Mouse (Mus musculus): Measurements from ENCODE around the gene Kmt2c. TPM values are rescaled to one million over a fixed set of nuclear protein-coding genes. Genes with fewer than 3 reads are reported as not detected.
"Not testable (repeated sequence)": the region's sequence is repeated elsewhere in the genome, so short reads cannot be mapped to it uniquely, and the experiment has no call there.

The Kmt2c gene
- polyA plus RNA-seq, 1 experiment from 2014 or later: 7.2 TPM

GRCm38 (mm10) chr5:25261452-25261851 is 237.1 kb downstream of the Kmt2c start:
- no peaks in the 10 kb centered on the region for H3K27me3 ChIP-seq (replicated peaks)
- no peak overlapping the region for H3K9ac ChIP-seq
- H3K27ac ChIP-seq (replicated peaks): no peak overlapping the region
- H3K4me3 ChIP-seq: no peak overlapping the region
- WGBS: 73% methylated on average over 6 of the region's 6 CpGs
- peaks cover 94% of the 10 kb centered on the region for H3K36me3 ChIP-seq
- H3K4me1 ChIP-seq: peaks cover 7% of the 10 kb centered on the region; the same call in 1 of the 2 replicates
- no peak for ATAC-seq (ENCODE audit: extremely low read depth, insufficient number of reproducible peaks, low FRiP score, low TSS enrichment)
- no peaks in the 10 kb centered on the region for H3K9me3 ChIP-seq
- H3K4me2 ChIP-seq: no peak overlapping the region

DNA sequence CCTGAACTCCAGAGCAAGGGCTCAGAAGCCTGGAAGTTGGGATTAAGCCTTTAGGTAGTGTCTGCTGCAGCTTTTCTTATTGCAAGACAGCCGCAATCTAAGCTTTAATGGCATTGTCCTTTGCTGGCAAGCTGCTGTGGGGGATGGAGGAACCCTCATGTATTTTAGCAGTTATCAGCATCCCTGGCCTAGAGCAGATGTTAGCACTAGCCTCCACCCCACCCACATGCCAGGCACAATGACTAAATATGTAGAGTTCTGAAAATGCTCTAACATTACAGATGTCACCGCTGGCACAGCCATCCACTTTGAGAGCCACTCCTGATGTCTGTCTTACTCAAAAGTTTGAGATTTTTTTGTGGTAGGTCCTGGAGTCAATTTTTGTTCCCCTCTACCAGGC is 241.9 kb downstream of the Kmt2c start:
- Histone ChIP-seq H3K4me3 (no peak overlapping the region), H3K27ac (replicated peaks) (no peak overlapping the region), H3K36me3 (peaks cover 91% of the 10 kb centered on the region)

GRCm38 (mm10) chr5:25254491-25254890 is 244.1 kb downstream of the Kmt2c start:
- H3K9me3 ChIP-seq: no peaks in the 10 kb centered on the region
- WGBS: 84% methylated on average over 4 of the region's 4 CpGs
- H3K4me1 ChIP-seq: peaks cover 10% of the 10 kb centered on the region; the same call in 1 of the 2 replicates
- H3K4me2 ChIP-seq: no peak overlapping the region
- no peak for ATAC-seq (ENCODE audit: extremely low read depth, insufficient number of reproducible peaks, low FRiP score, low TSS enrichment)
- no peak overlapping the region for H3K27ac ChIP-seq (replicated peaks)
- H3K4me3 ChIP-seq: no peak overlapping the region
- H3K9ac ChIP-seq: no peak overlapping the region
- H3K27me3 ChIP-seq (replicated peaks): no peaks in the 10 kb centered on the region
- peaks cover 93% of the 10 kb centered on the region for H3K36me3 ChIP-seq

More for the DNA sequence above, 241.9 kb downstream of the Kmt2c start:
- Histone ChIP-seq H3K27me3 (replicated peaks) (no peaks in the 10 kb centered on the region), H3K9me3 (no peaks in the 10 kb centered on the region), H3K4me1 (peaks cover 10% of the 10 kb centered on the region; the same call in 1 of the 2 replicates), H3K9ac (no peak overlapping the region), H3K4me2 (no peak overlapping the region)
- 69% methylated on average over 2 of the region's 2 CpGs for WGBS
- no peak for ATAC-seq (ENCODE audit: extremely low read depth, insufficient number of reproducible peaks, low FRiP score, low TSS enrichment)

GRCm38 (mm10) chr5:25252825-25253544 is 245.6 kb downstream of the Kmt2c start:
- no peak for ATAC-seq (ENCODE audit: extremely low read depth, insufficient number of reproducible peaks, low FRiP score, low TSS enrichment)
- Histone ChIP-seq H3K4me3 (no peak overlapping the region), H3K36me3 (peaks cover 89% of the 10 kb centered on the region), H3K27me3 (replicated peaks) (no peaks in the 10 kb centered on the region), H3K27ac (replicated peaks) (no peak overlapping the region), H3K9ac (no peak overlapping the region), H3K4me2 (no peak overlapping the region), H3K4me1 (peaks cover 10% of the 10 kb centered on the region; the same call in 1 of the 2 replicates), H3K9me3 (no peaks in the 10 kb centered on the region)
- WGBS: 87% methylated on average over 8 of the region's 8 CpGs

DNA sequence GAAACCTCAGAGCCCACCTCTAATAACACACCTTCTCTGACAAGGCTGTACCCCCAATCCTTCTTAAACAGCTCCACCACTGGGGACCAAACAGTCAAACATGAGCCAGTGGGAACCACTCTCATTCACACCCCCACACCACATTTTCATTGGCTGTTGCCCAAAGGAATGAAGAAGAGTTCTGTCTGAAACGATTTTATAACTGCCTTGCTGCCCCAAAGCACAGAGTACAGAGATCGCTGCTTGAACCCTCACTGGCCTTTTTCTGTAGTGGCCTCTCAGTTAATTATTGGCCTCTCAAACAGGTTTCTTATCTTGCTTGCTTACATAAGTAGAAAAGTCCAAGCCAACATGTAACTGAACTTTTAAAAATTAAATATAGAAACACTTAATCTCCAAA is 246.2 kb downstream of the Kmt2c start:
- ATAC-seq (ENCODE audit: extremely low read depth, insufficient number of reproducible peaks, low FRiP score, low TSS enrichment): no peak
- no peaks in the 10 kb centered on the region for H3K9me3 ChIP-seq
- no peak overlapping the region for H3K4me2 ChIP-seq
- peaks cover 11% of the 10 kb centered on the region; the same call in 1 of the 2 replicates for H3K4me1 ChIP-seq
- no peaks in the 10 kb centered on the region for H3K27me3 ChIP-seq (replicated peaks)
- H3K9ac ChIP-seq: no peak overlapping the region
- 76% methylated on average over 2 of the region's 2 CpGs for WGBS
- H3K36me3 ChIP-seq: peaks cover 84% of the 10 kb centered on the region
- no peak overlapping the region for H3K27ac ChIP-seq (replicated peaks)
- H3K4me3 ChIP-seq: no peak overlapping the region

DNA sequence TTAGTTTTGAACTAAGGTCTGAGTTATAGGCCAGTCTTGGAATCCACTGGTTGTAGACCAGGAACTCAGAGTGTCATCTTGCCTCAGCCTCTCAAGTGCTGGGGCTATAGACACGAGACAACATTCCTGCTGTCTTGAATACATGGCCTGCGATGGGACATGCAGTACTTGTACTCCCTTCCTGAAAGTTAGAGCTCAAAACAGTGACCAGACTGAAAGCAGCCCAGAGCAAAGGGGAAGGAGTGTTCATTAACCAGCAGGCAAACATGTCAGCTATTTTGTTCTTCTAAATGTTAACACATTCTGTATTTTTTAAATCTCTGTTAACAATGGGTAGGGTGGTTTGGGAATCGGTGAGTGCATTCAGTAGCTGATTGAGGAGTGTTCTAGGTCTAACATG is 251.5 kb downstream of the Kmt2c start:
- no peak overlapping the region for H3K4me2 ChIP-seq
- H3K9me3 ChIP-seq: no peaks in the 10 kb centered on the region
- no peak overlapping the region for H3K9ac ChIP-seq
- H3K4me1 ChIP-seq: peaks cover 6% of the 10 kb centered on the region; the same call in 1 of the 2 replicates
- no peak for ATAC-seq (ENCODE audit: extremely low read depth, insufficient number of reproducible peaks, low FRiP score, low TSS enrichment)
- peaks cover 49% of the 10 kb centered on the region for H3K36me3 ChIP-seq
- WGBS: 72% methylated on average over 3 of the region's 3 CpGs
- no peak overlapping the region for H3K27ac ChIP-seq (replicated peaks)
- H3K27me3 ChIP-seq (replicated peaks): no peaks in the 10 kb centered on the region
- H3K4me3 ChIP-seq: no peak overlapping the region

DNA sequence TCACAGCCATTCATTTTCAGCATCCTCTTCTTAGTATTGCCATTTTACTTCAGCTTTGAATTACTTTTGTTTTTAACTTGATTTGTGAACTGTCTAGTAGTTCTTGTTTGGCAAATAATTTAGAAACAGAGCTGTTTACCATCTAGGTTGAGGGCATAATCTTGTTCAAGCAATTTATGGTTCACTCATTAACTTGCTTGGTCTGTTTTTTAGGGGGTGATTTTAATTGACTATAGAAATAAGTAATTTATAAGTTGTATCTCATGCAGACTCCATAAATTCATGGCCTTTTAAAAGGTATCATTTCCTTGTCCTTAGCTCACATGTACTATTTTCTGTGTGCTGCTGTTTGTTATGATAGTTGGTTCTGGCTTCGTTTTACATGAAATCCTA is 252.1 kb downstream of the Kmt2c start:
- ATAC-seq (ENCODE audit: extremely low read depth, insufficient number of reproducible peaks, low FRiP score, low TSS enrichment): no peak
- Histone ChIP-seq H3K9me3 (no peaks in the 10 kb centered on the region), H3K9ac (no peak overlapping the region), H3K27ac (replicated peaks) (no peak overlapping the region), H3K4me2 (no peak overlapping the region), H3K4me3 (no peak overlapping the region), H3K4me1 (peaks cover 6% of the 10 kb centered on the region; the same call in 1 of the 2 replicates), H3K36me3 (peaks cover 46% of the 10 kb centered on the region), H3K27me3 (replicated peaks) (no peaks in the 10 kb centered on the region)
- WGBS: 64% methylated on average over 1 of the region's 1 CpGs

DNA sequence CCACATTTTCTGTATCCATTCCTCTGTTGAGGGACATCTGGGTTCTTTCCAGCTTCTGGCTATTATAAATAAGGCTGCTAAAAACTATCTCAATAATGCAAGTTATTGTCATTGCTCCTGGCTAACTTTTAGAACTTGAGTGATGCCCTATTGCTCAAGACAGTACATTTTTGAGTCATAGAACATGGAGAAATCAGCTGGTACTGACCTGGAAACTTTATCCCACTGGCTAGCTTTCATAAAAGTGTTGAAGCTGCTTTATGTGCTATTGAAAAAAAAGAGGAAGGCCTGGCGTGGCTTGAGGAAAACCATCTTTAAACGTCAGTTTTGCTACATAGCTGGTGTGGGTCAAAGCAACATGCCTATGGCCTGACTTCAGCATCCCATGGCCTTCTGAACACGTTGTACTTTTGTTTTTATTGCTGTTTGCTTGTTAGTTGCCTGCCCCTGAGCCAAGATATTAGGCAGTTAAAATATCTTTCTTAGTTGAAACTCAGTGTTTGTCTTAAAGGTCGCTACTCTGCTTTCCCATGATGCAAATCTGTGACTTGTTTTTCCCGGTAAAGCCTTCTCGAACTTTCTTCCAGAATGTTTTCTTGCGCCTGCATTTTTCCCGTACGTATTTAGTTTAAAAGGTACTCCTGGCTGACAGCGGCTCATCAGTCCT is 252.6 kb downstream of the Kmt2c start:
- no peak for ATAC-seq (ENCODE audit: extremely low read depth, insufficient number of reproducible peaks, low FRiP score, low TSS enrichment)
- WGBS: 80% methylated on average over 10 of the region's 10 CpGs
- H3K27me3 ChIP-seq (replicated peaks): no peaks in the 10 kb centered on the region

DNA sequence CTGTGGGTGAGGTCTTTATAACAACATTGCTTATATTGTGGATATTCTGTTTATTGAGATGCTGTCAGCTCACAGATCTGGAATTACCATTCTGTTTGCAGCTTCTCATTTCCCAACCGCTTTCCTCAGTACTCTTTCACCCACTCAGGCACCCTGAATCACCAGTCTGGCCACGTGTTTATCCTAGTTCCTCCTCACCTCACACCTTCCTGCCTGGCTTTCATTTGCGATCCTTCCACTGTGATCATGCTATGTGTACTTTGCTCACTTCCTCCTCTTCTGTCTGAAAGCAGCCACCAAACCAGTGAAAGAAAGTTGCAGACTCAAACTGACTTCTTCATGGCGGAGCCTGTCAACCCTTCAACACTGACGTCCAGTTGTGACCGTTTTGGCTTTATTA is 255.5 kb downstream of the Kmt2c start:
- Histone ChIP-seq H3K9me3 (no peaks in the 10 kb centered on the region), H3K36me3 (peaks cover 23% of the 10 kb centered on the region), H3K4me2 (no peak overlapping the region), H3K4me1 (peaks cover 6% of the 10 kb centered on the region; the same call in 1 of the 2 replicates), H3K27me3 (replicated peaks) (no peaks in the 10 kb centered on the region), H3K27ac (replicated peaks) (no peak overlapping the region), H3K4me3 (no peak overlapping the region), H3K9ac (no peak overlapping the region)
- 85% methylated on average over 6 of the region's 6 CpGs for WGBS
- ATAC-seq (ENCODE audit: extremely low read depth, insufficient number of reproducible peaks, low FRiP score, low TSS enrichment): no peak

More for the DNA sequence above, 252.6 kb downstream of the Kmt2c start:
- Histone ChIP-seq H3K4me3 (no peak overlapping the region), H3K9me3 (no peaks in the 10 kb centered on the region), H3K36me3 (peaks cover 41% of the 10 kb centered on the region), H3K4me2 (no peak overlapping the region), H3K4me1 (peaks cover 6% of the 10 kb centered on the region; the same call in 1 of the 2 replicates), H3K27ac (replicated peaks) (no peak overlapping the region), H3K9ac (no peak overlapping the region)

- not testable (repeated sequence) for H3K9me3 ChIP-seq; H3K9ac ChIP-seq; H3K4me3 ChIP-seq; H3K36me3 ChIP-seq; H3K4me2 ChIP-seq; H3K27me3 ChIP-seq (replicated peaks); H3K27ac ChIP-seq (replicated peaks); ATAC-seq (ENCODE audit: extremely low read depth, insufficient number of reproducible peaks, low FRiP score, low TSS enrichment)
- peaks cover 10% of the 10 kb centered on the region for H3K4me1 ChIP-seq
- 68% methylated on average over 1 of the region's 1 CpGs for WGBS
Observed at GRCm38 (mm10) chr5:25224377-25224776, 274.2 kb downstream of the Kmt2c start.

- H3K36me3 ChIP-seq: no peaks in the 10 kb centered on the region
- no peaks in the 10 kb centered on the region for H3K27me3 ChIP-seq (replicated peaks)
- peak within 1 kb of the TSS; percentile 93 for H3K9ac ChIP-seq
- peak within 1 kb of the TSS; percentile 79 for H3K4me3 ChIP-seq
- H3K27ac ChIP-seq (replicated peaks): peak within 1 kb of the TSS; percentile 89
- ATAC-seq (ENCODE audit: extremely low read depth, insufficient number of reproducible peaks, low FRiP score, low TSS enrichment): peak; percentile 76
- H3K4me1 ChIP-seq: peaks cover 10% of the 10 kb centered on the region
- 3% methylated on average over 72 of the region's 72 CpGs for WGBS
- peak within 1 kb of the TSS; percentile 79 for H3K4me2 ChIP-seq
- H3K9me3 ChIP-seq: no peaks in the 10 kb centered on the region
Observed at GRCm38 (mm10) chr5:25222752-25223702, 275.6 kb downstream of the Kmt2c start, which contains the start of gene E130116L18Rik. E130116L18Rik (minus strand) TSS chr5:25223153.

All from heart, embryonic 13.5 days (tissue).